Mouse (Mus musculus): ENCODE data around the gene Zc3h4. TPM values are rescaled to one million over a fixed set of nuclear protein-coding genes. Genes with fewer than 3 reads are reported as not detected.

Gene Zc3h4
- polyA plus RNA-seq (2017; shearing (Covaris generic)) = 26.8 TPM

DNA sequence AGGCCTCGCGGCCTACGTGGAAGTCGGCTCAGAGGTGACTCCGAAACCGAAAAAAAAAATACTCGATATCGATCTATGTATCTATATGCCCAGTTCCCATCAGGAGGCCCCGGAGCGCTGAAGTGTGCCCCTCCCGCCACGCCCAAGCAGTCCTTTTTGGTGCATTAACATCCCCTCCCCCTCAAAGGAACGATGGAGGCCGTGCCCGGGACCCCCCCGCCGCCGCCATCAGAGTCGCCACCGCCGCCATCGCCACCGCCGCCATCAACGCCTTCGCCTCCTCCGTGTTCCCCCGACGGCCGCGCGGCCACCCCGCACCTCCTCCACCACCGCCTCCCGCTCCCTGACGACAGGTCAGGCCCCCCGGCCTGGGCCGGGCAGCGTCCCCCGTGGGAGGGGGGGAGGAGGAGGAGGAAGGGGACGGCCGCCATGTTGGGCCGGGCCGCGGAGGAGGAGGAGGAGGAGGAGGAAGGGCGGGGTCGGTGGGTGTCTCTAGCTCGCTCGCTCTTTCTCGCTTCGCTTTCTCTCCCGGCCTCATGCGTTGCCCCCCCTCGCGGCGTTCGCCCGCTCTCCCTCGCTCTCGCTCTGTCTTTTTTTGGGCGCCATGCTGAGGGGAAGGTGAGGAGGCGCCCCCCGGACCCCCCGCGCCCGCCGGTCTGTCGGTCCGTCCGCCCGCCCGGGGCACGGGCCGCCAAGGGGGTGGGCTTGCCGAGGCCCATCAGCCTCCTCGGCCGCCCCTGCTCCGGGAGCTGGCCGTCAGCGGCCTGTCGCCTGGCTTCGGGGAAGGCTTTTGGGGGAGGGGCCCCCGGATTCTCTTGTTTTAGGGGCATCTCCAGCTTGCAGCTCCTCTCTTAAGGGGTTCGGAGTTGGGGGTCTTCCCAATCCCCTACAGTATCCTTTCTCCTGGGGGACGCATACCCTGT, at the start of gene Zc3h4:
TSS of gene Zc3h4 (plus strand) at position 222 of the 923 bp plus-strand sequence.

DNA sequence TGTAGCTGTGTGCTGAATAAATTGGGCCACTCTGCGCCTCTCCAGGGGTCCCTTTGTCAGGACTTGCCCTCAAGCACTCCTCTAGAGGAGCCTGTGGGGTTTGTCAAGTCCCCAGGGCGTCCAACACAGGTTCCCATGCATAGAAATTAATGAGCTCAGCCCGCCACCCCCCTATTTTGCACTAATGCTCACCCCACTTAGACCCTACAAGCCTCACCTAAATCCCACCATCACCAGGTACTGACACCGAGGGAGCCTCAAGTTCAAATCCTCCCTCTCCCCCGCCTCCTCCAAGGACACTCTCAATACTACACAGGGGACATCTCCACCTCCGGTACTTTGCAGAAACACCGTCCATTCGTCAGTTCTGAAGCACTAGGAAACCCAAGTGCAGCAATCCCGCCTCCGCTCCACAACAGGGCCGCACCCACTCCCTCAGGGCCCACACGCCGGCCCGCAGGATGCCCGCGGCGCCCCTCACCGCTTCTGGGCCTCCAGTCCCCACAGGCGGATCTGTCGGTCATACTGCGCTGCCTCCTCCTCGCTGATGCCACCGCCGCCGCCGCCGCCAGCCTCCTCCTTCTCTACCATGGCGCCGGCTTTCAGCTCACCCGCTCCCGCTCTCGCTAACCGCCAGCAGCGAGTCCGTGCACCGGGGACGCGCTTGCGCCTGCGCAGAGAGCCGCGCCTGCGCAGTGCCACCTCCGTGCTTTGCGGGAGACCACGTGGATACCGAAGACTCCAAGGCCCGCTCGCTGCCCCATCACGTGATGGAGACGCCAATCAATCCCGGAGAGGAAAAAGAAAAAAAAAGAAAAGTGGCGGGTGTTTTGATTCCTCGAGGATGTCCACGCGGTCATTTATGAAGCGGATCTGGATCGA, 13.3 kb upstream of the Zc3h4 start, which contains the start of gene Sae1:
TSS of gene Sae1 (minus strand) at position 647 of the 882 bp plus-strand sequence.

DNA sequence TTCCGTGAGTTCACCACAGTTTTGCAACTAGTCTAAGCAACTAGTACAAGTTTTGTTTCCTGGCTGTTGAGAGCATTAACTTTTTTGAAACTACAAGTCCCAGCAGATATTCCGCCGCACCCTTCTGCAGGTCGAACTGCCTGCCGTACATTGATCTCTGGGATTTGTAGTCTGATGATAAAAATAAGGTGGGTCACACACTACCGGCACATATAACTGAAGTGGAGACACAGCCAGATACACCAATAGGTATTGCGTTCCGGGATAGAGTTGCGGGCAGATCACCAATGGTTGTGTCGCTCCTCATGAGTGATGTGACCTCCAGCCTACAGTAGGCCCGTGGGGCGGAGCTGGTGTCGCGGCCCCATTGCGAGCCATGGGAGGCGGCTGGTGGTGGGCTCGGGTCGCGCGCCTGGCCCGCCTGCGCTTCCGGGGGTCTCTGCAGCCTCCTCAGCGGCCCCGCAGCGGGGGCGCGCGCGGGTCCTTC, 51.9 kb downstream of the Zc3h4 start, which contains the start of gene Tmem160:
TSS of gene Tmem160 (plus strand) at position 193 of the 487 bp plus-strand sequence.

DNA sequence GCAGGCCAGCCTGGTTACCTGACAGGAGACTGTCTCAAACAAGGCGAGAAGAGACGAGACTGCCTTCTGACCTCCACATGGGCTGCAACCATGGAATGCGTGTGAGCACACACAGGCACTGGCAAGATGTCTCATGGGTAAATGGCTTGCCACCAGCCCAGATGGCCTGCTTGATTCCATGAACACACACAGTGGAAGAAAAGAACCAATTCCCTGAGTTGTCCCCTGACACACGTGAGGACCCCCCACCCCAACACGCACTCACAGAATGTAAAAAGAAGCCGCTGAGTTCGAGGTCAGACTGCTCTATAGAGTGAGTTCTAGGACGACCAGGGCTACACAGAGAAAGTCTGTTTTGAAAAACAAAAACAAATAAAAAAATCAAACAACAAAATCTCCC, 76.9 kb downstream of the Zc3h4 start, which contains the start of gene Npas1:
TSS of gene Npas1 (minus strand) at position 101 of the 400 bp plus-strand sequence.

Other genes with a start within 250 kb of the Zc3h4 start
- 52.4 TPM for gene Meis3, start 225.8 kb upstream of the Zc3h4 start, polyA plus RNA-seq (2017; shearing (Covaris generic))
- 39.8 TPM for gene Dhx34, start 178.9 kb upstream of the Zc3h4 start, polyA plus RNA-seq (2017; shearing (Covaris generic))
- 0.09 TPM for gene C5ar2, start 156.8 kb upstream of the Zc3h4 start, polyA plus RNA-seq (2017; shearing (Covaris generic))
- not detected for gene C5ar1, start 141.4 kb upstream of the Zc3h4 start, polyA plus RNA-seq (2017; shearing (Covaris generic))
- gene Inafm1, start 127.3 kb upstream of the Zc3h4 start, polyA plus RNA-seq (2017; shearing (Covaris generic)) = 2.2 TPM
- 41.4 TPM for gene Ccdc9, start 114.1 kb upstream of the Zc3h4 start, polyA plus RNA-seq (2017; shearing (Covaris generic))
- gene Bbc3, start 92.5 kb upstream of the Zc3h4 start, polyA plus RNA-seq (2017; shearing (Covaris generic)) = 7.1 TPM
- 138 TPM for gene Sae1, start 13.1 kb upstream of the Zc3h4 start, polyA plus RNA-seq (2017; shearing (Covaris generic))
- gene Tmem160, start 51.9 kb downstream of the Zc3h4 start, polyA plus RNA-seq (2017; shearing (Covaris generic)) = 10.1 TPM
- not detected for gene Npas1, start 76.8 kb downstream of the Zc3h4 start, polyA plus RNA-seq (2017; shearing (Covaris generic))
- 3.6 TPM for gene Arhgap35, start 214.1 kb downstream of the Zc3h4 start, polyA plus RNA-seq (2017; shearing (Covaris generic))

Data from activated CD4-positive, CD25-positive, alpha-beta regulatory T cell, adult 9 weeks (primary cell).